Mouse (Mus musculus) embryonic facial prominence, embryonic 10.5 days (tissue): ENCODE results near the gene Myo18a. TPM values are rescaled to one million over a fixed set of nuclear protein-coding genes. Genes with fewer than 3 reads are reported as not detected.

Experiments used
- DNase-seq: peaks from one replicate; pipeline ENCODE4 v3.0.0-alpha.2; 2017; ENCODE audit warnings: low spot score
- H3K27ac ChIP-seq: fragments of 300-500 bp; sonication (generic); replicated peaks from 2 replicates; pipeline ENCODE4 v1.5.1; 2016; ENCODE audit warnings: mild to moderate bottlenecking
- H3K27me3 ChIP-seq: fragments of 300-500 bp; sonication (generic); replicated peaks from 2 replicates; pipeline ENCODE4 v1.6.1; 2016; ENCODE audit warnings: low read depth, mild to moderate bottlenecking; ENCODE audit not compliant: poor library complexity, severe bottlenecking
- H3K36me3 ChIP-seq: fragments of 300-500 bp; sonication (generic); replicated peaks from 2 replicates; pipeline ENCODE4 v1.6.1; 2016; ENCODE audit warnings: mild to moderate bottlenecking, moderate library complexity
- H3K4me1 ChIP-seq: fragments of 300-500 bp; sonication (generic); 2 replicates; pipeline ENCODE4 v1.6.1; 2016
- H3K4me3 ChIP-seq: fragments of 300-500 bp; sonication (generic); 2 replicates; pipeline ENCODE4 v1.5.1; 2016; ENCODE audit warnings: mild to moderate bottlenecking, moderate library complexity
- H3K9me3 ChIP-seq: fragments of 300-500 bp; sonication (generic); 2 replicates; pipeline ENCODE4 v1.6.1; 2016; ENCODE audit warnings: mild to moderate bottlenecking
- WGBS: fragments of 180-500 bp; shearing (Covaris S2); methylation state at CpG from one replicate; pipeline ENCODE4 v1.1.7; 2016; 5-methylcytosine and 5-hydroxymethylcytosine counted together
- polyA plus RNA-seq: library from polyadenylated mRNA; unstranded; fragments of >200 nt; fragmentation: Nextera tagmentation; extraction: Ambion mirVana; gene quantifications from 2 replicates; pipeline ENCODE4 v1.2.1, GENCODE M21; 2016

Myo18a gene
- polyA plus RNA-seq, 1 experiment from 2014 or later, result 27.2 TPM

GRCm38 (mm10) chr11:77789512-77789911 is 26.5 kb downstream of the Myo18a start:
- H3K4me3 ChIP-seq, result no peak overlapping the region
- H3K27me3 ChIP-seq, result no peaks in the 10 kb centered on the region
- peaks cover 60% of the 10 kb centered on the region for H3K4me1 ChIP-seq
- H3K36me3 ChIP-seq, result 0 out of 2 replicates have a peak, but pooled peaks cover 3% of the 10 kb centered on the region
- 88% methylated on average over 5 of the region's 5 CpGs for WGBS
- H3K27ac ChIP-seq, result no peak overlapping the region
- no peak for DNase-seq
- no peaks in the 10 kb centered on the region for H3K9me3 ChIP-seq

GRCm38 (mm10) chr11:77790286-77790685 is 27.2 kb downstream of the Myo18a start:
- peaks cover 52% of the 10 kb centered on the region for H3K4me1 ChIP-seq

GRCm38 (mm10) chr11:77791241-77791727 is 28.2 kb downstream of the Myo18a start:
- Histone ChIP-seq H3K36me3 (no peaks in the 10 kb centered on the region), H3K27ac (peak overlapping the region; percentile 81), H3K27me3 (no peaks in the 10 kb centered on the region), H3K4me1 (peaks cover 42% of the 10 kb centered on the region), H3K4me3 (no peak overlapping the region), H3K9me3 (no peaks in the 10 kb centered on the region)
- WGBS, result 18% methylated on average over 8 of the region's 8 CpGs
- DNase-seq, result peak; percentile 67

More at GRCm38 (mm10) chr11:77790286-77790685, 27.2 kb downstream of the Myo18a start:
- Histone ChIP-seq H3K27me3 (no peaks in the 10 kb centered on the region), H3K9me3 (no peaks in the 10 kb centered on the region), H3K27ac (peak overlapping the region; percentile 81), H3K4me3 (no peak overlapping the region), H3K36me3 (0 out of 2 replicates have a peak, but pooled peaks cover 3% of the 10 kb centered on the region)
- WGBS, result 47% methylated on average over 9 of the region's 9 CpGs
- DNase-seq, result no peak

GRCm38 (mm10) chr11:77791752-77792565 is 28.9 kb downstream of the Myo18a start:
- Histone ChIP-seq H3K27me3 (no peaks in the 10 kb centered on the region), H3K27ac (peak overlapping the region; percentile 81), H3K36me3 (no peaks in the 10 kb centered on the region), H3K4me1 (peaks cover 38% of the 10 kb centered on the region), H3K9me3 (no peaks in the 10 kb centered on the region), H3K4me3 (no peak overlapping the region)
- DNase-seq, result no peak
- 56% methylated on average over 12 of the region's 12 CpGs for WGBS

GRCm38 (mm10) chr11:77792566-77792909 is 29.5 kb downstream of the Myo18a start:
- peak overlapping the region; percentile 81 for H3K27ac ChIP-seq
- H3K36me3 ChIP-seq, result no peaks in the 10 kb centered on the region
- H3K27me3 ChIP-seq, result no peaks in the 10 kb centered on the region
- peaks cover 38% of the 10 kb centered on the region for H3K4me1 ChIP-seq
- no peak overlapping the region for H3K4me3 ChIP-seq
- 72% methylated on average over 7 of the region's 7 CpGs for WGBS
- no peaks in the 10 kb centered on the region for H3K9me3 ChIP-seq
- no peak for DNase-seq

- Histone ChIP-seq H3K27me3 (no peaks in the 10 kb centered on the region), H3K27ac (peak overlapping the region; percentile 81), H3K36me3 (no peaks in the 10 kb centered on the region), H3K9me3 (no peaks in the 10 kb centered on the region), H3K4me1 (peaks cover 38% of the 10 kb centered on the region), H3K4me3 (peak overlapping the region; percentile 57)
- peak; percentile 97 for DNase-seq
- 5% methylated on average over 19 of the region's 19 CpGs for WGBS
Observed at GRCm38 (mm10) chr11:77793238-77793930, 30.3 kb downstream of the Myo18a start.

GRCm38 (mm10) chr11:77795216-77795615 is 32.2 kb downstream of the Myo18a start:
- Histone ChIP-seq H3K36me3 (no peaks in the 10 kb centered on the region), H3K4me3 (no peak overlapping the region), H3K27me3 (no peaks in the 10 kb centered on the region), H3K9me3 (no peaks in the 10 kb centered on the region), H3K27ac (no peak overlapping the region), H3K4me1 (peaks cover 40% of the 10 kb centered on the region)
- WGBS, result 75% methylated on average over 5 of the region's 5 CpGs
- DNase-seq, result no peak

GRCm38 (mm10) chr11:77800491-77800868 is 37.4 kb downstream of the Myo18a start:
- Histone ChIP-seq H3K27me3 (no peaks in the 10 kb centered on the region), H3K4me3 (peak overlapping the region; percentile 25; the same call in 1 of the 2 replicates), H3K27ac (peak overlapping the region; percentile 49), H3K9me3 (no peaks in the 10 kb centered on the region), H3K36me3 (no peaks in the 10 kb centered on the region), H3K4me1 (peaks cover 32% of the 10 kb centered on the region)
- 76% methylated on average over 9 of the region's 9 CpGs for WGBS
- DNase-seq, result no peak

GRCm38 (mm10) chr11:77800869-77801701 is 38.0 kb downstream of the Myo18a start:
- 23% methylated on average over 15 of the region's 15 CpGs for WGBS
- Histone ChIP-seq H3K4me3 (peak overlapping the region; percentile 32; the same call in 1 of the 2 replicates), H3K36me3 (no peaks in the 10 kb centered on the region), H3K4me1 (peaks cover 32% of the 10 kb centered on the region), H3K9me3 (no peaks in the 10 kb centered on the region), H3K27ac (peak overlapping the region; percentile 49), H3K27me3 (no peaks in the 10 kb centered on the region)
- DNase-seq, result peak; percentile 64

- DNase-seq, result no peak
- 0 out of 2 replicates have a peak overlapping the region, but pooled peaks have one; percentile 13 for H3K4me3 ChIP-seq
- 71% methylated on average over 9 of the region's 9 CpGs for WGBS
- H3K36me3 ChIP-seq, result no peaks in the 10 kb centered on the region
- no peaks in the 10 kb centered on the region for H3K27me3 ChIP-seq
- no peaks in the 10 kb centered on the region for H3K9me3 ChIP-seq
- peaks cover 36% of the 10 kb centered on the region for H3K4me1 ChIP-seq
- 0 out of 2 replicates have a peak overlapping the region, but pooled peaks have one; percentile 4 for H3K27ac ChIP-seq
Observed at GRCm38 (mm10) chr11:77802341-77802865, 39.4 kb downstream of the Myo18a start.

- Histone ChIP-seq H3K9me3 (no peaks in the 10 kb centered on the region), H3K4me3 (no peak overlapping the region), H3K36me3 (no peaks in the 10 kb centered on the region), H3K27me3 (no peaks in the 10 kb centered on the region), H3K27ac (no peak overlapping the region), H3K4me1 (peaks cover 46% of the 10 kb centered on the region)
- WGBS, result 11% methylated on average over 2 of the region's 2 CpGs
- no peak for DNase-seq
Observed at GRCm38 (mm10) chr11:77806218-77806617, 43.2 kb downstream of the Myo18a start.

- 79% methylated on average over 6 of the region's 6 CpGs for WGBS
- no peak overlapping the region for H3K27ac ChIP-seq
- H3K4me3 ChIP-seq, result no peak overlapping the region
- no peaks in the 10 kb centered on the region for H3K27me3 ChIP-seq
- H3K4me1 ChIP-seq, result peaks cover 41% of the 10 kb centered on the region
- H3K36me3 ChIP-seq, result peaks cover under 1% of the 10 kb centered on the region; the same call in 1 of the 2 replicates
- H3K9me3 ChIP-seq, result no peaks in the 10 kb centered on the region
- no peak for DNase-seq
Observed at GRCm38 (mm10) chr11:77806855-77807254, 43.8 kb downstream of the Myo18a start.
